Mouse (Mus musculus): ENCODE measurements around the gene Fam107a. TPM values are rescaled to one million over a fixed set of nuclear protein-coding genes. Genes with fewer than 3 reads are reported as not detected.

Fam107a gene
- total and polyA plus RNA-seq, 3 experiments, result not detected

- H3K4me3 ChIP-seq (ENCODE audit: control insufficient read depth in 1 of 2, insufficient read depth in 1 of 2, low read depth in 2 of 2, low read length in 2 of 2), result no peak overlapping the region
- H3K27ac ChIP-seq (ENCODE audit: control insufficient read depth, low read depth, low read length), result no peak overlapping the region
- H3K79me2 ChIP-seq (ENCODE audit: control insufficient read depth, insufficient read depth, low read length, poor library complexity), result no peaks in the 10 kb centered on the region
- H3K27me3 ChIP-seq (ENCODE audit: control insufficient read depth in 1 of 2, insufficient read depth in 2 of 2, low read length in 2 of 2), result no peaks in the 10 kb centered on the region
- no peaks in the 10 kb centered on the region for H3K4me1 ChIP-seq (ENCODE audit: control insufficient read depth in 1 of 2, insufficient read depth in 2 of 2, low read length in 2 of 2)
- TF ChIP-seq MAZ (IDR thresholded peaks at IDR 0.05; ENCODE audit: low read depth, low read length), result no peak
- no peak for TF ChIP-seq ZC3H11A (IDR thresholded peaks at IDR 0.05; ENCODE audit: low read depth, low read length)
- TF ChIP-seq POLR2AphosphoS5 (IDR thresholded peaks at IDR 0.05; ENCODE audit: borderline replicate concordance, low read depth, low read length), result no peak
- TF ChIP-seq USF1 (IDR thresholded peaks at IDR 0.05; ENCODE audit: low read depth, low read length), result no peak
- no peak for TF ChIP-seq NRF1 (IDR thresholded peaks at IDR 0.05; ENCODE audit: insufficient read depth, low read depth, low read length, poor library complexity, severe bottlenecking)
- no peak for TF ChIP-seq ETS1 (IDR thresholded peaks at IDR 0.05; ENCODE audit: low read depth, low read length)
- no peak for TF ChIP-seq CTCF (IDR thresholded peaks at IDR 0.05 in 2 of 3, conservative IDR thresholded peaks at IDR 0.05 in 1 of 3; ENCODE audit: control insufficient read depth in 1 of 3, insufficient read depth in 1 of 3, low read depth in 2 of 3, low read length in 3 of 3, poor library complexity in 1 of 3, severe bottlenecking in 1 of 3)
- no peak for TF ChIP-seq MXI1 (IDR thresholded peaks at IDR 0.05; ENCODE audit: low read depth, low read length)
- TF ChIP-seq RCOR1 (IDR thresholded peaks at IDR 0.05; ENCODE audit: low read depth, low read length), result no peak
- no peak for TF ChIP-seq ELF1 (IDR thresholded peaks at IDR 0.05; ENCODE audit: low read depth, low read length)
- TF ChIP-seq CHD2 (IDR thresholded peaks at IDR 0.05; ENCODE audit: low read length), result no peak
- no peak for TF ChIP-seq BHLHE40 (IDR thresholded peaks at IDR 0.05; ENCODE audit: borderline replicate concordance, low read depth, low read length)
- TF ChIP-seq MYB (IDR thresholded peaks at IDR 0.05; ENCODE audit: low read depth, low read length), result no peak
- TF ChIP-seq MAX (IDR thresholded peaks at IDR 0.05; ENCODE audit: low read length), result no peak
- TF ChIP-seq RAD21 (IDR thresholded peaks at IDR 0.05; ENCODE audit: low read depth, low read length), result no peak
- no peak for TF ChIP-seq MEF2A (IDR thresholded peaks at IDR 0.05; ENCODE audit: extremely low read depth, insufficient replicate concordance, low read depth, low read length, poor library complexity, severe bottlenecking)
- no peak for TF ChIP-seq NELFE (IDR thresholded peaks at IDR 0.05; ENCODE audit: low read depth, low read length)
- TF ChIP-seq KAT2A (conservative IDR thresholded peaks at IDR 0.05; ENCODE audit: low read depth, low read length), result no peak
- TF ChIP-seq GATA1 (IDR thresholded peaks at IDR 0.05; ENCODE audit: low read depth, low read length), result no peak
- no peak overlapping the region for H3K9ac ChIP-seq (ENCODE audit: control insufficient read depth, low read depth, low read length, poor library complexity, severe bottlenecking)
- no peaks in the 10 kb centered on the region for H3K36me3 ChIP-seq (ENCODE audit: control insufficient read depth in 1 of 2, insufficient read depth in 2 of 2, low read length in 2 of 2)
- no peak for DNase-seq (ENCODE audit: low read depth, low spot score)
- H3K9me3 ChIP-seq (replicated peaks; ENCODE audit: insufficient read depth, low read length), result no peaks in the 10 kb centered on the region
These were observed 66.4 kb downstream of the Fam107a start for GRCm38 (mm10) chr14:8251330-8251885.

- Histone ChIP-seq H3K27ac (ENCODE audit: control insufficient read depth, low read depth, low read length) (no peak overlapping the region), H3K79me2 (ENCODE audit: control insufficient read depth, insufficient read depth, low read length, poor library complexity) (no peaks in the 10 kb centered on the region), H3K9me3 (replicated peaks; ENCODE audit: insufficient read depth, low read length) (no peaks in the 10 kb centered on the region), H3K27me3 (ENCODE audit: control insufficient read depth in 1 of 2, insufficient read depth in 2 of 2, low read length in 2 of 2) (no peaks in the 10 kb centered on the region), H3K9ac (ENCODE audit: control insufficient read depth, low read depth, low read length, poor library complexity, severe bottlenecking) (no peak overlapping the region), H3K4me1 (ENCODE audit: control insufficient read depth in 1 of 2, insufficient read depth in 2 of 2, low read length in 2 of 2) (no peaks in the 10 kb centered on the region), H3K36me3 (ENCODE audit: control insufficient read depth in 1 of 2, insufficient read depth in 2 of 2, low read length in 2 of 2) (no peaks in the 10 kb centered on the region), H3K4me3 (ENCODE audit: control insufficient read depth in 1 of 2, insufficient read depth in 1 of 2, low read depth in 2 of 2, low read length in 2 of 2) (no peak overlapping the region)
- TF ChIP-seq POLR2AphosphoS5 (IDR thresholded peaks at IDR 0.05; ENCODE audit: borderline replicate concordance, low read depth, low read length), result no peak
- no peak for TF ChIP-seq MAX (IDR thresholded peaks at IDR 0.05; ENCODE audit: low read length)
- no peak for TF ChIP-seq RAD21 (IDR thresholded peaks at IDR 0.05; ENCODE audit: low read depth, low read length)
- no peak for TF ChIP-seq TCF12 (IDR thresholded peaks at IDR 0.05; ENCODE audit: low read depth, low read length)
- TF ChIP-seq CHD2 (IDR thresholded peaks at IDR 0.05; ENCODE audit: low read length), result no peak
- no peak for TF ChIP-seq ZMIZ1 (IDR thresholded peaks at IDR 0.05; ENCODE audit: low read depth, low read length)
- DNase-seq (ENCODE audit: low read depth, low spot score), result no peak
These were observed 67.5 kb downstream of the Fam107a start for GRCm38 (mm10) chr14:8250141-8250871.

All from MEL (cell line).